Mouse (Mus musculus) 3T3-L1 (cell line): Measurements from ENCODE around the gene Kctd17.

Source experiments
- DNase-seq: peaks from one replicate; pipeline ENCODE4 v3.0.0-alpha.2; 2015; ENCODE audit warnings: low read depth, low spot score

The Kctd17 gene

DNA sequence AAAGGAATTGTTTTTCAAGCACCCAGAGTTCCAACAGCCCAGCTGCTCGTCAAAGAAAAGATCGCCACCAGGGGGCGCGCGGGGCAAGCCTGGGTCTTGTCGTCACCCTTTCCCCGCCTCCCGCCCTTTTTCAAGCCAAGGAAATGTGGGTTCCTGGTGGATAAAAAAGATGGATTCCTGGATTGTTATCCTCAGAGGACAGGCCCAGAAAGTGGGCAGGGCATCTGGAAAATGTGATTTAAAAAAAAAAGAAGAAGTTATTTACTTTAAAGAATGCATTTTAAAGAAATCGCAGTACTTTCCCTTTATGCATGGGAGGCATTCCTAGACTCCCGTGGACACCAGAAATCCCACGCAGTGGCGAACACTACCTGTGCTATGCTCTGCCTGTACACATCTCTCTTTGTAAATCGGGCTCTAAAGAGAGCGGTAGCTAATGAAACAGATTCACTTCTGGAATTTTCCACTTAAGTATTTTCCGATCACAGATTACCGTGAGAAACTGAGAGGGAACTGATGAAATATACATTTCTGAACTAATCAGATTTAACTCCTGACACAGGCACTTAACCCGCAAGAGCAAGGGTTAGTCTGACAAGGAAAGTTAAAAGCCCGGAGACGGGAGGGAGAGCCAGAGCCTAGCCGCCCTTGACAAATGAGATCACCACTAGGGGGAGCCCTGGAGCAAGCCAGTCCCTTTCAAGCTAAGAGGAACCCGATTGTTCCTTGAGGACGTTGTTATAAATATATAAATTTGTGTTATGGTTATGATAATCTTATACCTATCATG is 19.6 kb downstream of the Kctd17 start:
- peak; percentile 98 for DNase-seq

DNA sequence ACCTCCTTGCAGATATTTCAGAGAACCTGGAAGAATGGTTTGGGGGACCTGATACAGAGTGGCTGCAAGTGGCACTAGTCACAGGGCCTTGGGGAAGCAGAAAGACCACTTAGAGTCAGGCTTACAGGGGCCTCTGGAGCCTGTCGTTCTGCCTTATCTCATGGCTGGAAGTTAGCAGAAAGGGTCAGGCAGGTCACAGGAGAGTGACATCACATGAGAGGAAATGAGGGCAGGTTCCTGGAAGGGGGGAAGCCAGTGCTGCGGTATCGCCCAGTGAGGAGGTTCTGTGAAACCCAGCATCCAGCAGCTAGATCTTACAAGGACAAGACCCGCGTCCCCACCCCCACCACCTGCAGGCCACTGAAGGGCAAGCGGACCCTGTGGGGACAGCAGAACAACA is 20.8 kb downstream of the Kctd17 start:
- no peak for DNase-seq

DNA sequence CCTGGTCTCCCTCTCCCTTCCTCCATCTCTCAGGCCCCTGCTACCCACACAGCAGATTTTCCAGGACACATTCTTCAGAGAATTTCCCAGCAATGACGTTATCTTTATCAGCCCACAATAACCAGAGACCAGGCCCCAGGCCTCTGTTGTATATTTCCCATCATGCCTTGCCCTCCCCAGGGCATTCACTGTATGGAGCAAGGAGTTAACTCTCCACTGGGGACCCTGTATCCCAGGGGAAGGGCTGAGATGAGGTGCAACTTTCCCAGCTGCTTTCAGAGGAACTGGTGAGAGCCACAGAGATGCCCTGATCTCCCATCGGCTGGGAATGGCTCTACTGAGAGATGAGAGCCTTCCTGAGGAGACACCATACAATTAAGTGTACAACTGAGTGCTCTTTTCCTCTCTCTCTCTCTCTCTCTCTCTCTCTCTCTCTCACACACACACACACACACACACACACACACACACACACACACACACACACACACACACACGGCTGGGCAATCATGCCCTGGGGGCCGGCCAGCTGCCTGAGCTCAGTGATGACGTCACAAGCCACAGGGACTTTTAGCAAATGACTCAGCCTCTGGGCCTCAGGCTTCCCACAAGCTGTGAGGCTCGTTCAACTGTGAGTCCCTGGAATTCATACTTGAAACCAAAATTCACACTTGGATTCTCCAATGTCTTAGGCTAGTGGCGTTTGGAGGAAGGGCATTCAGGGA is 21.5 kb downstream of the Kctd17 start:
- peak; percentile 98 for DNase-seq

DNA sequence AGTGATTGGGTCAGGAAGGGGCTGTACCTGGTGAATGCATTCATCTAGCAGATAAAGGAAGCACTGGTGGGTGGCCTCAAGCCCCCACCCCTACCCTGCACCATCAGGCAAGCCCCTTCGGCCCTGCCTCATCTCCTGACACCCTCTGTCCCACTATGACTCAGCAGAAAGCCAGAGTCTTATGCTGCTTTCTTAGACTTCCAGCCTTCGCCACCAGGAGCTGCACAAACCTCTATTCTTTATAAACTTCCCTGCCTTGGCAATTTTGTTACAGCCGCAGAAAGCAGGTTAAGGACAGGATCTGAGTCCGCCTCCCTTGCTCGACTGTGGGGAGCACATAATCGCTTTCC is 22.0 kb downstream of the Kctd17 start:
- DNase-seq = peak; percentile 84

DNA sequence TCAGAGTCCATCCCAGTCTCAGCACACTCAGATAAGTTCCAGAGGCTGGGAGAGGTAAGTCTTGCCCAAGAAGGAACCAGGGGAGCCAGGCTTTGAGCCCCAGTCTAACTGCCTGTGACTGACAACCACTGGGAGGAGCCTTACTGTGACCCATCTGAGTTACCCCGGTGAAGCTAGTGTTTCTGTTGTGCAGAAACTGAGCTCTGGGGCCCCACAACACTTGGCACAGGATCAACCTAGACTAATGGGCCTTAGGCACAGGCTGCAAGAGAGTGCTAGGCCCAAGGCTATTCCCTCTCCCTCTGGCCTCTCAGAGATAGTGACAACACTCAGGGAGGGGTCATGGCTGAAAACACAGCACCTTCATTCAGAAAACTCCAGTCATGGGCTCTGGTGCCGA is 22.8 kb downstream of the Kctd17 start:
- no peak for DNase-seq

DNA sequence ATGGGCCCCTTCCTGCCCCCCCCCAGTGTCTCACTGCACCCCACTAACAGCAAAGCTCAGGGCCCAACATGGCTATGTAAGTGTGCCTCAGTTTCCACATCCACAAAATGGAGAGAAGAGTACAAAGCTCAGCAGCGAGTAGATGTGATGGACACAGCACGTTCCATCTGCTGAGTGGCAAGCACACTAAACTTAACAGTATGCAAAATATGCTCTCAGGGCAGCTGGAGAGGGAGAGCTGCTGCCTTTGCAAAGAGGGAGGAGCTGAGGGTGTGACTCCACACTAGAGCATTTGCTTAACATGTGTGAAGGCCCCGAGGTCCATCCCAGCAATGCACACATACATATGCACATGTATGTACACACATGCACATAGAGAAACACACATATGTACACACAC is 24.6 kb downstream of the Kctd17 start:
- DNase-seq = peak; percentile 40

DNA sequence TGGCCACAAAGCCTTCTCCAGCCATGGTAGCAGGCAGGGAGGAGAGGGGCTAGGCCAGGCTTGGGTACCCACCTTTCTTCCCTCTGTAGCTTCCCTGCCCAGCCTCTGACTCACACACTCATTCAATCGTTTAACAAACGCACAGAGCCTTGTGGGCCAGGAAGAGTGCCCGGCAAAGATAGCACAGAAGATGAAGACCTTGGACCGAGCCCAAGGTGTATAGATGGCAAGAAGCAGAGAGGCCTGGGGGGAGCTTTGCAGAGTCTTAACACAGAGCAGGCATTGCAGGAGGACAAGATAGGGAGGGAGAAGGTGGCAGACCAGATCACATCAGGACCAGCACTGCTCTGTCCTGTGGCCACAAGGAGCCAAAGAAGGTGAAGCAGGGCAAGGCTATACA is 26.8 kb downstream of the Kctd17 start:
- no peak for DNase-seq

DNA sequence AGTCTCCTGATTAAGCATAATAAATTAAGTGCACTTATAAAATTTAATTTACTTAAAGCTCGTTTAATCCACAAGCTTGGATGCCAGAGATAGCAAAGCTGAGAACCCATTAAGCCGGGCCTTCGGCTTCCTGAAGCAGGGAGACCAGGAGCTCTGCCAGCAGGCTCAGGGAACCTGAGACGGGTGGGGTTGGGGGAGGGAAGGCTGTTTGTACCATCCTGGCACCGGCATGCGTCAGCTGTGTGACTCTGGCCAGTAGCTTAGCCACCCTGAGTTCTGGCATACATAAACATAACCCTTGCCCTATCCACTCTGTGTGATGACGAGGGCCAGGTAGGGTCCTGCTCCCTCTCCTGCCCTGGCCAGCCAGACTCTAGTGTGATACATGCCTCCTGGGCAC is 27.7 kb downstream of the Kctd17 start:
- no peak for DNase-seq

DNA sequence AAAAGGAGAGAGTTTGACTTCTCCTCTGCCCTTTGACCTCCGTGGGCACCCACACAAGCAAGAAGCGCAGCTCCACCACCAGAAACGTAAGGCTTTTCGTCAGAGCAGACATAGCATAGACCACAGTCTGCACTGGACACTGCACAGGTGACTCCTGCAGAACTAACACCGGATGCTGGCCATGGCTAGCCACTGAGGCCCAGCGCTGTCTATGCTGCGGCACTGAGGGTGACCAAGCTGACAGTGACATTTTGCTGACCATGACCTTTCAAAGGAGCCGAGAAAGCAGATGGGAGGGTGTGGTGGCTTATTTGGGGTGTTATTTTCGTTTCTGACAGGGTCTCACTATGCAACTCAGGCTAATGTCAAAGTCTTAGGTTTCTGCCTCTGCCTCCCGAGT is 28.8 kb downstream of the Kctd17 start:
- DNase-seq = no peak

DNA sequence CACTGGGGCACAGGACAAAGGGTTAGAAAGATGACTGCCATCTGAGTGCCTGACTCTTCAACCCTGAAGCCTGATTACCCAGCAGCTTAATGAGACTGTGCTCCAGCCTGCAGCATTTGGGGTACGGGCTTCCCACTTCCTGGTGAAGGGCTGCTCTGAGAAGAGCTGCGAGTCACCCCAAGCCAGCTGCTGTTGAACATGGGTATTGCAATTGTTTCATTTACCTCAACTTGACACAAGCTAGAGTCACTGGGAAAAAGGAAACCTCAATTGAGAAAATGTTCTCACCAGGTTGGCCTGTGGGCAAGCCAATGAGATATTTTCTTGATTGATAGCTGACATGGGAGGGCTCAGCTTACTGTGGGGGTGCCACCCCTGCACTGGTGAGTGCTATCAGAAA is 34.6 kb downstream of the Kctd17 start:
- DNase-seq = no peak

DNA sequence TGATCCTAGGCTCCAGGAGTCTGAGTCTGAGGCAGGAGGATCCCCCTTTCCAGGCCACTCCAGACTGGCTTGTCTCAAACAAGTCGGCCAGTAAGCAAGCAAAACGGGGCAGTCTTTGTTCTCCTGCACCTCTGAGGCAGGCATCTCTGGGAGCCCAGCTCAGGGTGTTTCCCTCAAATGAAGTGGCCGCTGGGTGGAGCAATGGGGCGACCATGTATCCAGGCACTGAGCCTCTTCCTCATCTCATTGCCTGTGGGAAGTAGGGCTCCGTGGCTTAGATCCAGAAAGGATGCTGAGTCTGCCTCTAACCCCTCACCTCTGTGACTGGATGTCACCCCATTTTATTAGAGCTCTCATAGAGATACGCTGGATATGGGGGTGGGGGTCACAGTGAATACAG is 38.4 kb downstream of the Kctd17 start:
- no peak for DNase-seq

DNA sequence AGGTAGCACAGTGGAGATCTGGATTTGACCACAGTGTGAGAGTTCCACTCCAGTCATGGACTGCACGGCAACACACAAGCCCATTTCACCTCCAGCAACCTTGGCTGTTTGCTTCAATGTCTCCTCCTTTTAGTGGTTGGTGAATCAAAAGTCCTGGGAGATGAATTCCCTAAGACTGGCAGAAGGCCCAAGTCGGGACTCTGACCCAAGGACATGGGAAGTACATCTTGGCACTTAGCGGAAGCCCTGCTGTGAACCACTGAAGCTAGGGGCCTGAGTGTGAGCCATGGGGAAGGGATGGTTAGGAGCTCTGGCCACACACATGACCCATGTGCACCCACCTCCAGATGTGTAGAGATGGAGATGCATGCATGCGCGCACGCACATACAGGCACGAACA is 39.2 kb downstream of the Kctd17 start:
- no peak for DNase-seq

DNA sequence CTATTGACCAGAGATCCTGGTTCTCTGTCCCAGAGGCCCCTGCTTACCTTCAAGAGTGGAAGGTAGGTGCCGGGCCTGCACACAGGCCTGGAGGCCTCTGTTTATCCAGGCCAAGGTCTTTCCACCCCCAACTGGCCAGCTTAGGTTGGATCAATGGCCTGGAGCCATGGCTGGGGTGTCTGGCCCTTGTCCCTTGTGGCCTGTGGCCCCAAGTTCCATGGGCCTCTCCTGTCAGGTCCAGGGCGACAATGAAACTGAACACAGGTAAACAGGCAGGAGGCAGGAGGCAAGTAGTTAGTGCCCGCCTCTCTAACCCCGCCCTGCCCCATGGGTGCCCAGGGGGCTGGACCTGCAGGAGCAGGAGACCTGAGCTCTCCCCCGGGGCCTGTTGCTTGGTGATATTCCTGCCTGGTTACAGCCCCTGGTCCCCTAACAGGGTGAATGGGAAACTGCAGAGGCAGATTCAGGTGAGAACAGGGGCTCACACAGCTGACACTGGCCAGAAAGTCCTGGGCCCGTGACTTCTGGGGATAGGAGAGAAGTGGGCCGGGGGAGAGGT is 40.1 kb downstream of the Kctd17 start, which contains the start of gene Tmprss6:
Gene Tmprss6, minus strand, starts transcription at position 256 of the 559 bp plus-strand sequence.
- DNase-seq = no peak

DNA sequence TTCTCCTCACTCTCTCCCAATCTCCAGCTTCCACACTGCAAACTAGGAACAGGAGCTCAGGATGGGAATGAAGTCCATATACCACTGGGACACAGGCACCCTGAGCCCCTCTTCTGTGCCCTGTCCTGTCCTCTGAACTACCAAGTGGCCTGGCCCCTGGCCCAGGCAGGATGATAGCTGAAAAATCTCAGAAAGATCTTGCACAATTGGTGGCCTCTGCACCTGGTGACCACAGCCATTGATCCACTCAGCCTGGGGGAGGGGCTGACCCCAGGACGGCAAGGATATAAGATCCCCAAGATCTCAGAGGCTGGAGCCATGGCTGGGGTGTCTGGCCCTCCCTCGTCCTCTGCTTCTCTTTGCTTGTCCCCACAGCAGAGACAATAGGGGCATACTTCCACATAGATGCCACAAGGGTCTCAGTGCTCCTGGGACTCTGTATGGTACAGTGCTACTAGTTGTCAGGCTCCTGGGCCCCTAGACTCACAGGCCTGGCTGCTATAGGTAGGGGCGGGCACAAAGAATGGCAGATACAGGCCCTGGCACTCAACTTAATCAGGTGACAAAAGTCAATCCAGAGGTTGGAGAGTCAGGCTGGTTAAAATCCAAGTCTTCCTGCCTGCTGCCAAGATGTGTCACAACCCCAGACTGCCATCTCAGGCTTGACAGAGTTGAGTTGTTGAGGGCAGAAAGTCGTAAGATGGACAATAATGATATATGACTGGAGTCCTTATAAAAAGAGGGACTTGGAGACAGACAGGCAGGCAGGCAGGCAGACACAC is 42.3 kb downstream of the Kctd17 start:
- DNase-seq = no peak

DNA sequence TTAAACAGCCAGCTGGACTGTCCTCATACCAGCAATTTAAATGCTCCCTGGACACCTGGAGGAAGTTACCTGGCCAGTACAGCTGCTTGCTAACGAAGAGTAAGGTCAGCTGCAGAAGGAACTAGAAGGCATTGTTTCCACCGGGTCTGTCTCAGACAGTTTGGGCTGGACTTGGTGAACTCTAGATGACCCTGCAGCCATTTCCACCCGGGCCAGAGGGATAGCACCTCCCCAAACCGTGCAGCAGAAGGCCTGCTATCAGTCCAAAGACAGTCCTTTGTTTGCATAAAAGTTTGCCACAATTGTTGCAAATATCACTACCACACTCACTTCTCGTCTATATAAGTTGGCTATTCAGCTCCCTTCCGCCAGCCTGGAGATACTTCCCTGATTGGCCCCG is 43.5 kb downstream of the Kctd17 start:
- DNase-seq = no peak

DNA sequence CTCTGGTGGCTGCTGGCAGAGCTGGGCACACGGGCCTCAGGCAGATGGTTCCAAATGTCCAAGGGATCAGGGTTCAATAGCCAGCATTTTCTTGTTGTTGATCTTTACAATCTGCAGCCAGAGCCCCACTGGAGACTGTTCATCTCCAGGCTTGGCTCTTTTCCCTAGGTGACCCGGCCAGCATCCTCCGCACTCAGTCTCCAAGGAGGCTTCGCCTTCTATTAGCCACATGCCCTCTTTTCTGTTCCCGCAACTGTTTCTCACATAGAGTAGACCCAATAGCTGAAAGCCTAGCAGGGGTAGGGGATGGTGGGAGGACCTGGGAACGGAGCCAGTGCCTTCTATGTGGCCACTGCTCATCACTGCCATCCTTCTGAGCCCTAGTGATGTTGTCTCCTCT is 45.1 kb downstream of the Kctd17 start:
- no peak for DNase-seq

DNA sequence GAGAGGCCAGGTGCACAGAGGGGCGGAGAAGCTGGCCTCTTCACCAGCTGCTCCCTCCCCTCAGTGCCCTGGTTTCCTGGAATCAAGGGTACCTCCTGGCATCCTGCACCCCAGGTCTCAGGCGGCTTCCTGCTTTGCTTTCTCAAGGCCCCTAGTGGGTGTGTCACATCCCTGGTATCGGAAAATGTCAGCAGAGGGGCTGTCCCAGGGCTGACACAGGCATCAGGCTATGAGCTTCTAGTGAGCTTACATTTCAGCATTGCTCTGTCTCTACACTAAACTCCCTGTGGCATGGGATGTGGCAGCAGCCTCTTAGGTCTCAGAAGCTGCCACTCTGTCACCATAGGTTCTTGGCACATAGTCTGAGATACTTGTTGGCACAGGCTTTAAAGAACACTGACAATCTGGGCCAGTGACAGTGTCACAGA is 47.3 kb downstream of the Kctd17 start:
- DNase-seq = no peak

DNA sequence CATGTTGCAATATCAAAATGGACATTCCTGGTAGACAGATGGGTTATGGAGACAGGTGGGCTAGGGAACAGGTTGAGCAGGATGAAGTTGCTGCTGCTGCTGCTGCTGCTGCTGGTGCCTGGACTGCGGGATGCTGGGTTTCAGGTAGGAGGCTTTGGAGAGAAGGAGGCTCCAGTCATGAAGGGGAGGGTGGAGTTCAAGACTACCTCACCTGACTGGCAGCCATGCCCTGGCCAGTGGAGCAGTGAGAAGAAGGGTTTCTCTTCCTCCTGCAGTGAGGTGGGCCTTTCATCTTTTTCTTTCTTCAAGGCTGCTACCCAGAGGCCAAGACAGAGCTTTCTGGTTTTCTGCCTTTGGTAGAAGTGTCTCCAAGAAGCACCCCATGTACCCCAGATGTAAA is 48.5 kb downstream of the Kctd17 start:
- no peak for DNase-seq

DNA sequence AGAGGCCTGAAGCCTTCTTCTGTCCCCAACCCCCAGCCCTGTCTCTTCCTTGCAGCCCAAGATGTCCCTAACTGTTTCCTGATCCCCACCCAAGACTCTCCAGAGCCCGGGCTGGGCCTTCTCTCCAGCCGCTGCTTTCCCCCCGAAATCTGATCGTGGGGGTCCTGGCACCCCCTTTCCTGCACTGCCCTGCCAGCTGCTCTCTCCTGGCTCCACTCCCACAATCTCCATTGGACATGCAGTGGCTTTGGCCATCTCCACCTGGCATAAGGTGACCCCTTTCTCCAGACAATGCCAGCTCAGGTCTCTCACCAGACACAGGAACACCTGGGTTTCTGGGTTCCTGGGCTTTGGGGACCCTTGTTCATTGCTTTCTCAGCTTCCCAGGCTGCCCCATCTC is 49.7 kb downstream of the Kctd17 start:
- DNase-seq = no peak

DNA sequence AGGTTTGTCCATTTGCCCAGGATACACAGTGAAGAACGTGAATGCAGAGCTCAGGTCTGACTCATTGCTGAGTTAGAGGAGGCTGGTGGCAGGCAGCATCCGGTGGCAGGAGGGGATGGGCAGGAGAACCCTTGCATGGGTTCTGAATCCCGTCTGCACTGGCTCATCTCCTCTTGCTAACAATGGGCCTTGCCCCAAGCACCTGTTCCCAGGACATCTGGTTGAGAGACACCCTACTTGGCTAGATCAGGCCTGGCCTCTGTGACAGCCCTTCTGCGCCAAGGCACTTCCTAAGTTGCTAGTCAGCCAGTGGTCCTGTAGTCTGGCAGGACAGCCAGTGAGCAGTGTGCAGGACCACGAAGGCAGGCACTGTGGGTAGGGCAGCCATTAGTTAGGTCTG is 51.1 kb downstream of the Kctd17 start:
- DNase-seq = peak; percentile 43

DNA sequence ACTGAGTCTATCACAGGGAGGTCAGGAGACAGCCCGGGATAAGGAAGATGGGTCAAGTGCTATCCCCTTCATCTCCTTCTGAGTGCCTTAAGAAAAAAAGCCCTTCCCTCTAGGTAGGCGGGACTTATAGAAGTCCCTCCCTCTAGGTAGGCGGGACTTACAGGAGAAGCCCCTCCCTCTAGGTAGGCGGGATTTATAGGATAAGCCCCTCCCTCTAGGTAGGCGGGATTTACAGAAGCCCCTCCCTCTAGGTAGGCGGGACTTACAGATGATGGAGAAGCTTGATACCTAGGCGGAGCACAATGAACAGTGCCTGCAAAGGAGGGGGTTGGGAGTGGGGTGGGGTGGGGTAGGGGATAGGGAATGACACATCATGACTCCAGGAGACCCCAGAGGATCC is 51.7 kb downstream of the Kctd17 start:
- DNase-seq = peak; percentile 8

DNA sequence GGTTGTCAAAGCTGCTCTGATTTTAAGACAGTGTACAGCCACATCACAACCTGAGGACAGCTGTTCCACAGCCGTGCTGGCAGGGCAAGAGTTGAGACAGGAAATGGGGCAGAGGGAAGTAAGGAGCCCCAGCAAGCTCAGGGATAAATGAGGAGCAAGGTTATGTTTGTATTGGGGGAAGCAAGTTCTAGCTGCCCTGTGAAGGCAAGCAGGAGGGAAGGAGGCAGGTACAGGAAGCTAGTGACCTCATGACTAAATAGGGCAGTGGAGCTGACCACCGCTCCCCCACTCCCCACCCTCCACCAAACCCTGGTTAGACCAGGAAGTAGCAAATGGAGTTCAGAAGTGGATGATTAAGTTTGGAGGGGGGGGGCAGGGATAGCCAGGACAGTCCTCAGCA is 52.6 kb downstream of the Kctd17 start:
- DNase-seq = no peak
